Mouse (Mus musculus) neural tube, embryonic 13.5 days (tissue): ENCODE data around the gene Entpd3. TPM values are rescaled to one million over a fixed set of nuclear protein-coding genes. Genes with fewer than 3 reads are reported as not detected.
"Not testable (repeated sequence)": the region's sequence is repeated elsewhere in the genome, so short reads cannot be mapped to it uniquely, and the experiment has no call there.

Experiments used
- ATAC-seq: fragments of 200-750 bp; cut with Nextera tagmentation; 2 replicates; pipeline ENCODE4 v1.8.0; 2017; ENCODE audit warnings: low read depth, mild to moderate bottlenecking, moderate TSS enrichment, moderate library complexity
- H3K27ac ChIP-seq: fragments of 300-500 bp; sonication (generic); replicated peaks from 2 replicates; pipeline ENCODE4 v1.5.1; 2015; ENCODE audit warnings: moderate library complexity, mild to moderate bottlenecking, inconsistent platforms
- H3K27me3 ChIP-seq: fragments of 300-500 bp; sonication (generic); 2 replicates; pipeline ENCODE4 v1.6.1; 2015; ENCODE audit warnings: mild to moderate bottlenecking, inconsistent platforms
- H3K36me3 ChIP-seq: fragments of 300-500 bp; sonication (generic); 2 replicates; pipeline ENCODE4 v1.6.1; 2015; ENCODE audit warnings: mild to moderate bottlenecking, inconsistent platforms
- H3K4me1 ChIP-seq: fragments of 300-500 bp; sonication (generic); replicated peaks from 2 replicates; pipeline ENCODE4 v1.6.1; 2015; ENCODE audit warnings: inconsistent platforms
- H3K4me2 ChIP-seq: fragments of 300-500 bp; sonication (generic); 2 replicates; pipeline ENCODE4 v1.6.1; 2015; ENCODE audit warnings: inconsistent platforms, mild to moderate bottlenecking, moderate library complexity
- H3K4me3 ChIP-seq: fragments of 300-500 bp; sonication (generic); 2 replicates; pipeline ENCODE4 v1.5.1; 2015; ENCODE audit warnings: mild to moderate bottlenecking, inconsistent platforms
- H3K9ac ChIP-seq: fragments of 300-500 bp; sonication (generic); 2 replicates; pipeline ENCODE4 v1.6.1; 2015; ENCODE audit warnings: moderate library complexity, mild to moderate bottlenecking, inconsistent platforms
- H3K9me3 ChIP-seq: fragments of 300-500 bp; sonication (generic); 2 replicates; pipeline ENCODE4 v1.6.1; 2016; ENCODE audit warnings: inconsistent platforms
- WGBS: fragments of 180-500 bp; shearing (Covaris S2); methylation state at CpG from one replicate; pipeline ENCODE4 v1.1.7; 2015; 5-methylcytosine and 5-hydroxymethylcytosine counted together
- polyA plus RNA-seq: library from polyadenylated mRNA; unstranded; fragments of >200 nt; fragmentation: Nextera tagmentation; extraction: Ambion mirVana; gene quantifications from 2 replicates; pipeline ENCODE4 v1.2.1, GENCODE M21; 2015

The Entpd3 gene
- polyA plus RNA-seq, 1 experiment from 2014 or later: 1.2 TPM

GRCm38 (mm10) chr9:120516720-120517119 is 22.9 kb upstream of the Entpd3 start:
- H3K9me3 ChIP-seq: no peaks in the 10 kb centered on the region
- no peak for ATAC-seq
- 83% methylated on average over 8 of the region's 8 CpGs for WGBS

GRCm38 (mm10) chr9:120518946-120519345 is 20.7 kb upstream of the Entpd3 start:
- H3K4me2 ChIP-seq: no peak overlapping the region
- H3K9ac ChIP-seq: no peak overlapping the region
- no peak overlapping the region for H3K4me3 ChIP-seq
- no peak for ATAC-seq
- no peaks in the 10 kb centered on the region for H3K9me3 ChIP-seq
- H3K36me3 ChIP-seq: no peaks in the 10 kb centered on the region
- H3K27ac ChIP-seq: no peak overlapping the region
- no peaks in the 10 kb centered on the region for H3K27me3 ChIP-seq
- WGBS: 84% methylated on average over 3 of the region's 3 CpGs
- no peaks in the 10 kb centered on the region for H3K4me1 ChIP-seq

More at GRCm38 (mm10) chr9:120516720-120517119, 22.9 kb upstream of the Entpd3 start:
- Histone ChIP-seq H3K9ac (no peak overlapping the region), H3K4me3 (no peak overlapping the region), H3K27me3 (no peaks in the 10 kb centered on the region), H3K4me1 (no peaks in the 10 kb centered on the region), H3K27ac (no peak overlapping the region), H3K36me3 (no peaks in the 10 kb centered on the region), H3K4me2 (no peak overlapping the region)

GRCm38 (mm10) chr9:120519469-120520125 is 20.0 kb upstream of the Entpd3 start:
- no peaks in the 10 kb centered on the region for H3K27me3 ChIP-seq
- ATAC-seq: no peak
- H3K9ac ChIP-seq: no peak overlapping the region
- WGBS: 69% methylated on average over 19 of the region's 19 CpGs
- no peak overlapping the region for H3K27ac ChIP-seq
- no peaks in the 10 kb centered on the region for H3K36me3 ChIP-seq
- no peak overlapping the region for H3K4me3 ChIP-seq
- H3K9me3 ChIP-seq: no peaks in the 10 kb centered on the region
- no peaks in the 10 kb centered on the region for H3K4me1 ChIP-seq
- no peak overlapping the region for H3K4me2 ChIP-seq

GRCm38 (mm10) chr9:120521161-120521560 is 18.5 kb upstream of the Entpd3 start:
- no peaks in the 10 kb centered on the region for H3K36me3 ChIP-seq
- no peaks in the 10 kb centered on the region for H3K9me3 ChIP-seq
- no peak overlapping the region for H3K27ac ChIP-seq
- H3K4me2 ChIP-seq: no peak overlapping the region
- H3K4me1 ChIP-seq: no peaks in the 10 kb centered on the region
- ATAC-seq: no peak
- H3K9ac ChIP-seq: no peak overlapping the region
- H3K4me3 ChIP-seq: no peak overlapping the region
- 69% methylated on average over 1 of the region's 1 CpGs for WGBS
- H3K27me3 ChIP-seq: no peaks in the 10 kb centered on the region

- H3K27ac ChIP-seq: no peak overlapping the region
- no peak overlapping the region for H3K9ac ChIP-seq
- no peak overlapping the region for H3K4me2 ChIP-seq
- H3K36me3 ChIP-seq: no peaks in the 10 kb centered on the region
- WGBS: 68% methylated on average over 4 of the region's 4 CpGs
- no peak for ATAC-seq
- H3K27me3 ChIP-seq: no peaks in the 10 kb centered on the region
- H3K4me3 ChIP-seq: no peak overlapping the region
- H3K4me1 ChIP-seq: no peaks in the 10 kb centered on the region
- H3K9me3 ChIP-seq: no peaks in the 10 kb centered on the region
Observed at GRCm38 (mm10) chr9:120527270-120527669, 12.3 kb upstream of the Entpd3 start.

- WGBS: 93% methylated on average over 8 of the region's 8 CpGs
- Histone ChIP-seq H3K27me3 (no peaks in the 10 kb centered on the region), H3K36me3 (no peaks in the 10 kb centered on the region), H3K4me3 (no peak overlapping the region), H3K9me3 (no peaks in the 10 kb centered on the region; the same call in 1 of the 2 replicates), H3K4me1 (no peaks in the 10 kb centered on the region), H3K4me2 (no peak overlapping the region), H3K9ac (no peak overlapping the region), H3K27ac (no peak overlapping the region)
- ATAC-seq: no peak
Observed at GRCm38 (mm10) chr9:120527919-120528318, 11.7 kb upstream of the Entpd3 start.

- H3K4me3 ChIP-seq: no peak overlapping the region
- no peak overlapping the region for H3K9ac ChIP-seq
- H3K27ac ChIP-seq: no peak overlapping the region
- no peaks in the 10 kb centered on the region for H3K4me1 ChIP-seq
- no peaks in the 10 kb centered on the region for H3K27me3 ChIP-seq
- H3K4me2 ChIP-seq: no peak overlapping the region
- ATAC-seq: no peak
- 85% methylated on average over 17 of the region's 17 CpGs for WGBS
- H3K9me3 ChIP-seq: no peaks in the 10 kb centered on the region; the same call in 1 of the 2 replicates
- no peaks in the 10 kb centered on the region for H3K36me3 ChIP-seq
Observed at GRCm38 (mm10) chr9:120528815-120529510, 10.7 kb upstream of the Entpd3 start.

- H3K36me3 ChIP-seq: no peaks in the 10 kb centered on the region
- H3K9me3 ChIP-seq: no peaks in the 10 kb centered on the region; the same call in 1 of the 2 replicates
- H3K4me2 ChIP-seq: no peak overlapping the region
- H3K27ac ChIP-seq: no peak overlapping the region
- ATAC-seq: no peak
- H3K4me3 ChIP-seq: no peak overlapping the region
- no peaks in the 10 kb centered on the region for H3K27me3 ChIP-seq
- H3K9ac ChIP-seq: no peak overlapping the region
- 92% methylated on average over 5 of the region's 5 CpGs for WGBS
- no peaks in the 10 kb centered on the region for H3K4me1 ChIP-seq
Observed at GRCm38 (mm10) chr9:120530471-120530870, 9.1 kb upstream of the Entpd3 start.

GRCm38 (mm10) chr9:120532062-120532461 is 7.6 kb upstream of the Entpd3 start:
- Histone ChIP-seq H3K9me3 (no peaks in the 10 kb centered on the region; the same call in 1 of the 2 replicates), H3K4me1 (no peaks in the 10 kb centered on the region), H3K27ac (no peak overlapping the region), H3K36me3 (no peaks in the 10 kb centered on the region), H3K4me3 (no peak overlapping the region), H3K27me3 (no peaks in the 10 kb centered on the region), H3K4me2 (no peak overlapping the region), H3K9ac (no peak overlapping the region)
- WGBS: 85% methylated on average over 6 of the region's 6 CpGs
- ATAC-seq: no peak

- Histone ChIP-seq H3K4me3 (no peak overlapping the region), H3K27me3 (no peaks in the 10 kb centered on the region), H3K36me3 (no peaks in the 10 kb centered on the region), H3K4me1 (no peaks in the 10 kb centered on the region), H3K9me3 (no peaks in the 10 kb centered on the region; the same call in 1 of the 2 replicates), H3K27ac (no peak overlapping the region), H3K4me2 (no peak overlapping the region), H3K9ac (no peak overlapping the region)
- no peak for ATAC-seq
- 87% methylated on average over 6 of the region's 6 CpGs for WGBS
Observed at GRCm38 (mm10) chr9:120532691-120533090, 6.9 kb upstream of the Entpd3 start.

GRCm38 (mm10) chr9:120533446-120533950 is 6.1 kb upstream of the Entpd3 start:
- not testable (repeated sequence) for H3K27me3 ChIP-seq, H3K36me3 ChIP-seq, H3K4me2 ChIP-seq, ATAC-seq, H3K4me3 ChIP-seq, H3K9ac ChIP-seq, H3K9me3 ChIP-seq, H3K27ac ChIP-seq, H3K4me1 ChIP-seq
- 94% methylated on average over 8 of the region's 8 CpGs for WGBS

GRCm38 (mm10) chr9:120541411-120541810 is 1.8 kb downstream of the Entpd3 start:
- no peak for ATAC-seq
- H3K9me3 ChIP-seq: no peaks in the 10 kb centered on the region
- no peak overlapping the region for H3K4me3 ChIP-seq
- H3K27ac ChIP-seq: no peak overlapping the region
- WGBS: 43% methylated on average over 2 of the region's 2 CpGs
- no peaks in the 10 kb centered on the region for H3K36me3 ChIP-seq
- H3K4me1 ChIP-seq: peaks cover 11% of the 10 kb centered on the region
- H3K27me3 ChIP-seq: peaks cover 40% of the 10 kb centered on the region
- H3K9ac ChIP-seq: no peak overlapping the region
- H3K4me2 ChIP-seq: no peak overlapping the region
